Comparison of ENCODE assay signal across 27 mouse cellular contexts in genomic region chr13:47089271-47089670, GRCm38 (mm10). TPM values are rescaled to one million over a fixed set of nuclear protein-coding genes. Genes with fewer than 3 reads are reported as not detected.
"Had no signal": no experiment of that assay in that cellular context is flagged by ENCODE, and none has a peak within 500 bp of the region (broad histone marks: within the 10 kb centered on the region; RNA-seq: fewer than 3 reads in every experiment).

No protein-coding gene starts in this region.

- H3K4me2 ChIP-seq: embryonic facial prominence, embryonic 12.5 days; embryonic facial prominence, embryonic 13.5 days; embryonic facial prominence, embryonic 15.5 days; forebrain, embryonic 12.5 days; forebrain, embryonic 13.5 days; forebrain, embryonic 15.5 days had no signal

- H3K4me1 ChIP-seq: embryonic facial prominence, embryonic 12.5 days; embryonic facial prominence, embryonic 13.5 days; embryonic facial prominence, embryonic 15.5 days; forebrain, embryonic 10.5 days; forebrain, embryonic 12.5 days; forebrain, embryonic 13.5 days; forebrain, embryonic 15.5 days; heart, embryonic 10.5 days had no signal

- H3K27ac ChIP-seq: embryonic facial prominence, embryonic 12.5 days; embryonic facial prominence, embryonic 13.5 days; embryonic facial prominence, embryonic 15.5 days; forebrain, embryonic 10.5 days; forebrain, embryonic 12.5 days; forebrain, embryonic 13.5 days; forebrain, embryonic 15.5 days; gastrocnemius, adult 2 months; heart, adult 2 months; heart, embryonic 10.5 days had no signal

- H3K9ac ChIP-seq: embryonic facial prominence, embryonic 12.5 days; embryonic facial prominence, embryonic 13.5 days; embryonic facial prominence, embryonic 15.5 days; forebrain, embryonic 12.5 days; forebrain, embryonic 13.5 days; forebrain, embryonic 15.5 days; forebrain, postnatal 0 days had no signal

- H3K4me3 ChIP-seq: embryonic facial prominence, embryonic 12.5 days; embryonic facial prominence, embryonic 13.5 days; embryonic facial prominence, embryonic 15.5 days; erythroblast, embryonic 14.5 days; forebrain, embryonic 10.5 days; forebrain, embryonic 12.5 days; forebrain, embryonic 13.5 days; forebrain, embryonic 15.5 days; gastrocnemius, adult 2 months; heart, adult 2 months; heart, embryonic 10.5 days had no signal

- DNase-seq: cerebellum, adult 8-10 months; cerebellum, adult 9-10 months; cerebellum, adult 9-11 months; cerebellum, postnatal 10 days; cerebellum, postnatal 14 days; cerebellum, postnatal 25 days; cerebellum, postnatal 36 days; embryo, embryonic 11 days; forebrain, postnatal 0 days; gastrocnemius, adult 2 months; gastrocnemius, postnatal 10 days; gastrocnemius, postnatal 14 days; gastrocnemius, postnatal 25 days; gastrocnemius, postnatal 36 days; heart, adult 18-20 months; heart, adult 2 months had no signal

- H3K27me3 ChIP-seq: embryonic facial prominence, embryonic 12.5 days; embryonic facial prominence, embryonic 13.5 days; embryonic facial prominence, embryonic 15.5 days; forebrain, embryonic 12.5 days; forebrain, embryonic 13.5 days; forebrain, embryonic 15.5 days had no signal

- ATAC-seq: forebrain, embryonic 13.5 days; forebrain, embryonic 14.5 days; forebrain, embryonic 15.5 days; forebrain, embryonic 16.5 days; forebrain, postnatal 0 days had no signal

- H3K9me3 ChIP-seq: embryonic facial prominence, embryonic 12.5 days; embryonic facial prominence, embryonic 13.5 days; embryonic facial prominence, embryonic 15.5 days; forebrain, embryonic 10.5 days; forebrain, embryonic 12.5 days; forebrain, embryonic 13.5 days; forebrain, embryonic 15.5 days; heart, embryonic 10.5 days had no signal

RNA-seq across cellular contexts. Expression of gene Rnf144b, which starts 33.2 kb away (rescaled TPM):
- polyA plus RNA-seq: erythroblast, embryonic 14.5 days had no signal

RNA-seq across cellular contexts. Expression of gene Tpmt, which starts 44.7 kb away (rescaled TPM):
- polyA plus RNA-seq: erythroblast, embryonic 14.5 days had no signal
